Mouse (Mus musculus) cerebellum, adult 8-10 months (tissue): ENCODE results near the gene Btnl4.

ENCODE experiments used
- DNase-seq: peaks from one replicate; pipeline ENCODE4 v3.0.0; 2022

The Btnl4 gene

DNA sequence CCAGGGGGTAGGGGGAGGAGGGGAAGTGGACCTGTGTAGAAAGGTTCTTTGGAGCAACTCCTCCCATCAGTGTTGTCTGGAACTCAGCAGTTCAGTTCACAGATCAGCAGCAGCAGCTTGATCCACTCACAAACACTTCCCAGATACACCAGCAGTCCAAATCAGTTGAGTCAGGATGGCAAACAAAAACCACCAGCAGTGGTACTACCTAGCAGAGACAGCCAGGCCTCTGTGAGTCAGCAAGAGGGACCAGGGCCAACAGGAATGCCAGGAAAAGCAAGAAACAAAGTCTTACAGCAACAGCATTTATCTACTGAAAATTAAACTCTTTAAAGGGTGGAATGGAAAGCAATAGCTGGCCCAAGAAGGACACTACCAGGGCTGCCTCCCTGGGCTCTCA, 49.5 kb downstream of the Btnl4 start:
- DNase-seq, result no peak

DNA sequence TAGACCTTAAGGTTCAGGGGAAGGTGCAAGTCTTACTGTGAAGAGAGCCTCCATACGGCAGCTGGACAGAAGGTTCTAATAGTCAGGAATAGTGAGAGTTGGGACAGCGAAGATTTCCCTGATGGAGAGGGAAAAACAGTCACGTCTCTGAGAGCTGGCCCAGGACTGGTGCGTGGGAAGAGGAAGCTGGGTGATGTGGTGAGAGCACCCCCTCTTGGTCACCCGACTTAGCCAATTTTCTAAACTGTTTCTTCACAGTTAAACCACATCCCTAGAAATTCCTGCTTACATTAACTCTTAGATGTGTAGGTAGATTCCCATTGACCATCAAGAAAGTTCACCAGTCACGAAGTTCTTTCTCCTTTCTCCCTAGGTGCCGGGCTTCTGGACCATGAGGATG, 57.1 kb downstream of the Btnl4 start:
- DNase-seq, result no peak
